Mouse (Mus musculus) heart, adult 2 months (tissue): ENCODE measurements around the gene Tspan31. TPM values are rescaled to one million over a fixed set of nuclear protein-coding genes. Genes with fewer than 3 reads are reported as not detected.

ENCODE experiments used
- DNase-seq, 2 experiments: peaks; one replicate each; pipeline ENCODE4 v3.0.0; 2021
- H3K27ac ChIP-seq: fragments of 200-600 bp; 2 replicates; pipeline ENCODE4 v1.8.1; 2022
- H3K27me3 ChIP-seq: fragments of 200-500 bp; 2 replicates; pipeline ENCODE4 v1.6.1; 2012; ENCODE audit warnings: mild to moderate bottlenecking, low read length, inconsistent platforms, mixed read lengths; ENCODE audit not compliant: control insufficient read depth, insufficient read depth
- H3K36me3 ChIP-seq: fragments of 200-500 bp; 2 replicates; pipeline ENCODE4 v1.6.1; 2012; ENCODE audit warnings: low read length, inconsistent platforms; ENCODE audit not compliant: control insufficient read depth, insufficient read depth
- H3K4me1 ChIP-seq: fragments of 200-500 bp; 2 replicates; pipeline ENCODE4 v1.6.1; 2011; ENCODE audit warnings: low read length; ENCODE audit not compliant: control insufficient read depth, insufficient read depth
- H3K4me3 ChIP-seq: fragments of 200-600 bp; 2 replicates; pipeline ENCODE4 v1.8.1; 2022
- H3K79me2 ChIP-seq: fragments of 200-500 bp; replicated peaks from 2 replicates; pipeline ENCODE4 v1.6.1; 2012; ENCODE audit warnings: mild to moderate bottlenecking, inconsistent platforms, low read length, moderate library complexity, mixed read lengths; ENCODE audit not compliant: control insufficient read depth, insufficient read depth
- H3K9ac ChIP-seq: fragments of 200-500 bp; 2 replicates; pipeline ENCODE4 v1.6.1; 2012; ENCODE audit warnings: low read depth, mild to moderate bottlenecking, control low read depth, inconsistent platforms, low read length, mixed read lengths
- CTCF ChIP-seq: fragments of 200-600 bp; IDR thresholded peaks from 2 replicates; pipeline ENCODE4 v1.8.1; 2022; ENCODE audit warnings: antibody characterized with exemption, mild to moderate bottlenecking, moderate library complexity
- EP300 ChIP-seq: fragments of 200-500 bp; IDR thresholded peaks from 2 replicates; pipeline ENCODE4 v1.6.1; 2011; ENCODE audit warnings: low read depth, low read length, control low read depth; ENCODE audit not compliant: insufficient read depth
- POLR2A ChIP-seq: fragments of 200-500 bp; IDR thresholded peaks from 2 replicates; pipeline ENCODE4 v1.6.1; 2011; ENCODE audit warnings: mild to moderate bottlenecking, low read depth, low read length, control low read depth; ENCODE audit not compliant: insufficient read depth
- WGBS: fragments of 180-500 bp; shearing (Covaris S2); methylation state at CpG from one replicate; pipeline ENCODE4 v1.1.7; 2018; 5-methylcytosine and 5-hydroxymethylcytosine counted together
- intact Hi-C: fragments of 180-260 bp; cut with DNase I; formaldehyde crosslinking; loops from one replicate; pipeline ENCODE4 v1.15.1; 2025
- polyA plus RNA-seq: library from polyadenylated mRNA; depleted of rRNA; stranded (reverse); fragments of >200 nt; gene quantifications from 2 replicates; pipeline ENCODE4 v1.2.3, GENCODE M21; 2012
- total RNA-seq, 2 experiments: library from RNA; stranded (reverse); gene quantifications; 2 replicates each; pipeline ENCODE4 v1.2.3; 2021

The Tspan31 gene
- total and polyA plus RNA-seq, 3 experiments: 39.3 to 67.6 (median 51.0) TPM

DNA sequence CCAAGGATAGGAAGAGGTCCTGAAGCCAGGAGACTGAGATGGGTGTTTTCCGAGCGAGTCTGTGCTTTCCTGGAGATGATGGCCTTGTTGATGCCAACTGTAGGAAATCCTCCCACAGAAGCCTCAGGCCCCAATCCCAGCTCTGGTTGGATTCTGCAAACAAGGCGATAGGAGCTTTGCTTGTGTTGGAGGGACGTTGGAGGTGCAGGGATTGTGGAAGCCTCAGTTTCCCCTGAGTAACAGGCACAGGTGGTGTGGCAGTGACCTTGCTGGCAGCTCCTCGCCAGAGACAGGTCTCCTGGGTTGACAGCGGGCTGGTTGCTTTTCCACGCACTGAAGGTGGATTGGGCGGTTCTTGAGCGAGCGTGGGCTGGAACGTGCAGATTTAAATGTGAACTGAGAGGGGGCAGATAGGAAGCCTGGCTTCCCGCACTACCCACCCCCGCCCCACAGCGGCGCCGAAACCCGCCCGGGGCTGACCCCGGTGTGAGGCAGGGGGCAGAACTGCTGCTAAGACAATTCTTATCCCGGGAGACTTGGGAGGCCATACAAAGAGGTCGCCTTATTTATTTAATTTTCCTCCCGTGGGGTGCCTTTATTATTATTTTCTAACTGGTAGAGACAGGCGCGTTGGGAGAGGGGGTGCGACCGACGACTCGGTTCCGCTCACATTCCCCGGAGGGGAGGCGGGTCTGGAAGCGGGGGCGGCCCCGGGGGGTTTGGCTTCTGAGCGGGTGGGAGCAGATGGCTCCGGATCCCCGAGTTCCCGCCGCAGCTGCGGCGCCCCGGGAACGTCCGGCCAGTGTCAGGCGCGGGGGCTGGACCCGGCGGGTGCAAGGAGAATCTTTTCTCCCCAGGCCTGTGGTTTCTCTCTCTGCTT is 11.1 kb upstream of the Tspan31 start:
- Histone ChIP-seq H3K4me1 (no peaks in the 10 kb centered on the region), H3K79me2 (no peaks in the 10 kb centered on the region), H3K4me3 (peak overlapping the region; percentile 53), H3K27ac (peak overlapping the region; percentile 41), H3K9ac (peak overlapping the region; percentile 7), H3K27me3 (no peaks in the 10 kb centered on the region; the same call in 1 of the 2 replicates), H3K36me3 (no peaks in the 10 kb centered on the region)
- DNase-seq: peak; percentile 68 to 72
- WGBS: 8% methylated on average over 48 of the region's 48 CpGs
- TF ChIP-seq EP300: no peak
- TF ChIP-seq CTCF: peak; percentile 29
- TF ChIP-seq POLR2A: no peak
- intact Hi-C loops: no loop called here

DNA sequence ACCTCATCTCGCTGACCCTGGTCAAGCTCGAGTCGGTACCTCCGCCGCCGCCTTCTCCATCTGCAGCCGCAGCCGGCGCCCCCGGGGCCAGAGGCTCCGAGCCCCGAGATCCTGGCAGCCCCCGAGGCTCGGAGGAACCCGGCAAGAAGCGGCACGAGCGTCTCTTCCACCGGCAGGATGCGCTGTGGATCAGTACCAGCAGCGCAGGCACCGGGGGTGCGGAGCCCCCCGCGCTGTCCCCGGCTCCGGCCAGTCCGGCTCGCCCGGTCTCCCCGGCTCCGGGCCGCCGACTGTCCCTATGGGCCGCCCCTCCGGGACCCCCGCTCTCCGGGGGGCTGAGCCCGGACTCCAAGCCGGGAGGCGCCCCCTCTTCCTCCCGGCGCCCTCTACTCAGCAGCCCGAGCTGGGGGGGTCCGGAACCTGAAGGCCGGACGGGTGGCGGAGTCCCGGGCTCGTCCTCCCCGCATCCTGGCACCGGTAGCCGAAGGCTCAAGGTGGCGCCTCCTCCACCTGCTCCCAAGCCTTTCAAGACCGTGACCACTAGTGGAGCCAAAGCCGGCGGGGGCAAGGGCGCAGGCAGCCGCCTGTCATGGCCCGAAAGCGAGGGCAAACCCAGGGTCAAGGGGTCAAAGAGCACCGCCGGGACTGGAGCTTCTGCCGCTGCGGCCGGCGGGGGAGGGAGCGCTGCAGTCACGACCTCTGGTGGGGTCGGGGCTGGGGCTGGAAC is 9.8 kb upstream of the Tspan31 start:
- Histone ChIP-seq H3K4me3 (peak overlapping the region; percentile 53), H3K27ac (peak overlapping the region; percentile 41), H3K36me3 (no peaks in the 10 kb centered on the region), H3K27me3 (no peaks in the 10 kb centered on the region; the same call in 1 of the 2 replicates), H3K79me2 (no peaks in the 10 kb centered on the region), H3K4me1 (no peaks in the 10 kb centered on the region), H3K9ac (peak overlapping the region; percentile 13)
- 11% methylated on average over 68 of the region's 70 CpGs for WGBS
- TF ChIP-seq CTCF: peak; percentile 61
- TF ChIP-seq POLR2A: no peak
- no peak for TF ChIP-seq EP300
- intact Hi-C loops: no loop called here
- peak; percentile 35 to 58 for DNase-seq

DNA sequence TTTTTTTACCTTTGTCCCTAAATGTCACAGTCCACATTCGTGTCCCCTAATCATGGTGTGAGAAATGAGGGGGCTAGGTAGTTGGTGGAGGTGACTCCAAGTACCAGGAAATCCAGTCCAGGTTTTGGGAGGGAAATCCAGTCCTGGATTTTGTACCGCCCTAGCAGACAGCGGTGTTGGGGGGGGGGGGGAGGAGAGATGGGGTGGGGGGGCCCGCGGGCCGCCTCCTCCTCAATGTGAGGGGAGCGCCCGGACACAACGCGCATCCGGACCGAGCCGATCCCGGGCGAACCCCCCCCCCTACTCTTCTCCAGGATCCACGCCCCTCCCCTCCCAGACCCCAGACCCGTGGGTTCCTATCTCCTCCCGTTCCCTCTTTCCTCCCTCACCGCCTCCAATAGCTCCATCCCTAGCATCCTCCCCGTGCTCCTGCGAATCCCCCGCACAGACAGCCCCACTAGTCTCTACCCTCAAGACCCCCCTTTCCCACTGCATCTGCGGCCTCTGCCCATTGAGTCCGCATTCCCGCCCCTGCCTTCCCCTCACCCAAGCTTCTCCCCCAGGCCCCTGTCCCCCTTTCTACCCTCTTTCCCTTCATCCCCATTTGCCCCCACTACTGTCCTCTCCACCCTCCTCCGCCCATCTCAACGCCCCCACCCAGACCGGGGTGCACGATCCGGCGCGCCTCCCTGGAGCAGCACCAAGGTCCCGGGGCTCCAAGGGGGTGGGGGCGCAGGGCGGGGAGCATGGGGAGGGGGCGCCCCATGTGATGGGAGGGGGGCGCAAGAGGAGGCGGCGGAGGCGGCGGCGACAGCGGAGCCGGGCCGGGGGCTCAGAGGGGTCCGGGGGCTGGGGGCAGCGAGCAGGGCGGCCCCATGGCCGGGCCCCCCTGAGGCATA is 8.9 kb upstream of the Tspan31 start:
- WGBS: under 1% methylated on average over 37 of the region's 49 CpGs
- Histone ChIP-seq H3K9ac (peak overlapping the region; percentile 21), H3K79me2 (no peaks in the 10 kb centered on the region), H3K4me1 (no peaks in the 10 kb centered on the region), H3K36me3 (no peaks in the 10 kb centered on the region), H3K27me3 (no peaks in the 10 kb centered on the region; the same call in 1 of the 2 replicates), H3K27ac (peak overlapping the region; percentile 41; the same call in 1 of the 2 replicates), H3K4me3 (peak overlapping the region; percentile 53)
- intact Hi-C loops: no loop called here
- DNase-seq: peak; percentile 29 to 66
- no peak for TF ChIP-seq CTCF
- no peak for TF ChIP-seq EP300
- no peak for TF ChIP-seq POLR2A

DNA sequence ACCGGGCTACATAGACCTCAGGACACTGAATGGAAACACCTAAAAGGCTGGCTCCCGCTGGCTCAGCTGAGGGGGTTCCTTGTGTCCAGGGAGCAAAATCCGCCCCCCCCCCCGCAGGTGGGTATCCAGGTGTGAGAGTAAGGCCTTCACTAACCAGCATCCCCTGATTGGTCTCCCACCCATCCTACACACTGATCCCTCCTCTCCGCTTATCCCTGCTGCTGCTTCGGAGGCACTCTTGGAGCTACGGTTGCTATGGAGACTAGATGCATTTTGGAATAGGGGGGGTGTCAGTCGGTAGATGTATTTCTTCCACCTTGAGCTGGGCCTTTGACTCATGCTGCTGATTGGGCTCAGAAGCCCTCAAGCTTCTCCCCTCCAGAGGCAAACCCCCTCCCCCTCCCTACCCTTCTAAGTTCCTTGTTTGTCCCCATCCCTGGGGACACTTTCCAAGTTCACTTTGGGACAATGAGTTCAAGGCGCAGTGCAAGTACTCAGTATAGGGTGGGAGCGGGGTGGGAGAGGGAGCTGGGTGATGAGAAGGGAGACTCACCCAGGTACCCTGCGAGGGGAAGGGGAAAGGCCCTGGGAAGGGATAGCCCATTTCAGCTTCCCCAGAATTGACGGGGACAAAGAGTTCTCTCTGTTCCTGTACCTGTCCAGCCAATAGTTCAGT is 8.1 kb upstream of the Tspan31 start:
- intact Hi-C loops: no loop called here
- Histone ChIP-seq H3K36me3 (no peaks in the 10 kb centered on the region), H3K27me3 (no peaks in the 10 kb centered on the region; the same call in 1 of the 2 replicates), H3K27ac (peak overlapping the region; percentile 41; the same call in 1 of the 2 replicates), H3K79me2 (no peaks in the 10 kb centered on the region), H3K9ac (0 out of 2 replicates have a peak overlapping the region, but pooled peaks have one; percentile 21), H3K4me3 (peak overlapping the region; percentile 53), H3K4me1 (no peaks in the 10 kb centered on the region)
- peak in 1 of 2 experiments; percentile 23 for DNase-seq
- WGBS: 10% methylated on average over 12 of the region's 12 CpGs
- TF ChIP-seq CTCF: no peak
- TF ChIP-seq EP300: no peak
- TF ChIP-seq POLR2A: no peak

DNA sequence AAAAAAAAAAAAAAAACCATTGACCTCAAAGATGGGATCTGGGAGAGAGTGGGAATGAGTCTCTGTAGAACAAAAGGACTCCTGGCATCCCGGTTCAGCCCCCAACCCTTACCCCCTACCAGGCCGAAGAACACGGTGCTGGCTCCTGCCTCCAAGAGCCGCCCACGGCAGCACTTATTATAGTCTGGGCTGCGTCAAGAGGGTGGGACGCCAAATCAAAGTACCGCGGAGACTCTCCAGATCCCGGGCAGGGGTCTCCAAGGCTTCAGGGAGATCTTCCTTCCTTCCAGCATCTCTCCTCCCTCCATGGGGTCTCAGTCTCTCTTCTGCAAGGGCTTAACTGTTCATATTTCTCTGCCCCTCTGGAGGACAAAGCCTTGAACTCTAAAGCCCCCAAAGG is 7.5 kb upstream of the Tspan31 start:
- WGBS: 25% methylated on average over 10 of the region's 10 CpGs
- intact Hi-C loops: no loop called here
- TF ChIP-seq POLR2A (no peak), CTCF (no peak), EP300 (no peak)
- H3K27me3 ChIP-seq: no peaks in the 10 kb centered on the region; the same call in 1 of the 2 replicates
- no peak overlapping the region for H3K4me3 ChIP-seq
- no peaks in the 10 kb centered on the region for H3K36me3 ChIP-seq
- no peaks in the 10 kb centered on the region for H3K79me2 ChIP-seq
- no peak for DNase-seq
- no peak overlapping the region for H3K9ac ChIP-seq
- H3K4me1 ChIP-seq: no peaks in the 10 kb centered on the region
- no peak overlapping the region for H3K27ac ChIP-seq
